Mouse (Mus musculus) heart, embryonic 12.5 days (tissue): ENCODE data around the gene Mzt1. TPM values are rescaled to one million over a fixed set of nuclear protein-coding genes. Genes with fewer than 3 reads are reported as not detected.

Experiments used
- ATAC-seq: fragments of 200-750 bp; cut with Nextera tagmentation; 2 replicates; pipeline ENCODE4 v1.8.0; 2017; ENCODE audit warnings: moderate TSS enrichment, moderate library complexity; ENCODE audit not compliant: insufficient number of reproducible peaks, low FRiP score
- H3K27ac ChIP-seq: fragments of 300-500 bp; sonication (generic); 2 replicates; pipeline ENCODE4 v1.5.1; 2016; ENCODE audit warnings: mild to moderate bottlenecking, moderate library complexity; ENCODE audit not compliant: poor library complexity, severe bottlenecking
- H3K27me3 ChIP-seq: fragments of 300-500 bp; sonication (generic); replicated peaks from 2 replicates; pipeline ENCODE4 v1.6.1; 2016; ENCODE audit warnings: mild to moderate bottlenecking, moderate library complexity
- H3K36me3 ChIP-seq: fragments of 300-500 bp; sonication (generic); 2 replicates; pipeline ENCODE4 v1.6.1; 2016; ENCODE audit warnings: mild to moderate bottlenecking, moderate library complexity
- H3K4me1 ChIP-seq: fragments of 300-500 bp; sonication (generic); replicated peaks from 2 replicates; pipeline ENCODE4 v1.6.1; 2016; ENCODE audit warnings: mild to moderate bottlenecking
- H3K4me2 ChIP-seq: fragments of 300-500 bp; sonication (generic); 2 replicates; pipeline ENCODE4 v1.6.1; 2016; ENCODE audit warnings: mild to moderate bottlenecking, moderate library complexity
- H3K4me3 ChIP-seq: fragments of 300-500 bp; sonication (generic); 2 replicates; pipeline ENCODE4 v1.5.1; 2016; ENCODE audit warnings: mild to moderate bottlenecking
- H3K9ac ChIP-seq: fragments of 300-500 bp; sonication (generic); 2 replicates; pipeline ENCODE4 v1.6.1; 2016; ENCODE audit warnings: mild to moderate bottlenecking, moderate library complexity
- H3K9me3 ChIP-seq: fragments of 300-500 bp; sonication (generic); replicated peaks from 2 replicates; pipeline ENCODE4 v1.6.1; 2016; ENCODE audit warnings: mild to moderate bottlenecking, moderate library complexity
- WGBS: fragments of 180-500 bp; shearing (Covaris S2); methylation state at CpG from one replicate; pipeline ENCODE4 v1.1.7; 2016; 5-methylcytosine and 5-hydroxymethylcytosine counted together
- polyA plus RNA-seq: library from polyadenylated mRNA; unstranded; fragments of >200 nt; fragmentation: Nextera tagmentation; extraction: Ambion mirVana; gene quantifications from 2 replicates; pipeline ENCODE4 v1.2.1, GENCODE M21; 2016

The Mzt1 gene
- 104 and 105 TPM in 2 replicates for polyA plus RNA-seq

- under 1% methylated on average over 79 of the region's 81 CpGs for WGBS
- ATAC-seq: peak; percentile 96
- Histone ChIP-seq H3K27ac (peak within 1 kb of the TSS; percentile 94), H3K4me1 (peaks cover 38% of the 10 kb centered on the region), H3K9ac (peak within 1 kb of the TSS; percentile 95), H3K36me3 (peaks cover 11% of the 10 kb centered on the region), H3K9me3 (no peaks in the 10 kb centered on the region), H3K4me3 (peak within 1 kb of the TSS; percentile 89), H3K4me2 (peak within 1 kb of the TSS; percentile 84), H3K27me3 (no peaks in the 10 kb centered on the region)
Observed at GRCm38 (mm10) chr14:99046031-99046781, at the start of gene Mzt1, which contains the start of gene Bora. Gene Mzt1, minus strand, starts transcription at chr14:99046134. Gene Bora, plus strand, starts transcription at chr14:99046222.

- peaks cover 66% of the 10 kb centered on the region for H3K36me3 ChIP-seq
- no peaks in the 10 kb centered on the region for H3K27me3 ChIP-seq
- H3K4me1 ChIP-seq: peaks cover 9% of the 10 kb centered on the region
- no peak overlapping the region for H3K27ac ChIP-seq
- 92% methylated on average over 7 of the region's 7 CpGs for WGBS
- no peak overlapping the region for H3K4me2 ChIP-seq
- no peaks in the 10 kb centered on the region for H3K9me3 ChIP-seq
- no peak overlapping the region for H3K9ac ChIP-seq
- no peak overlapping the region for H3K4me3 ChIP-seq
- no peak for ATAC-seq
Observed at GRCm38 (mm10) chr14:99088947-99089346, 43.0 kb upstream of the Mzt1 start.

GRCm38 (mm10) chr14:99071146-99071545, 25.2 kb upstream of the Mzt1 start:
- Histone ChIP-seq H3K4me1 (no peaks in the 10 kb centered on the region), H3K27me3 (no peaks in the 10 kb centered on the region), H3K27ac (no peak overlapping the region), H3K4me2 (no peak overlapping the region), H3K9ac (no peak overlapping the region), H3K36me3 (peaks cover 61% of the 10 kb centered on the region), H3K9me3 (no peaks in the 10 kb centered on the region), H3K4me3 (no peak overlapping the region)
- WGBS: 89% methylated on average over 4 of the region's 4 CpGs
- no peak for ATAC-seq

GRCm38 (mm10) chr14:99063091-99063490, 17.2 kb upstream of the Mzt1 start:
- H3K27me3 ChIP-seq: no peaks in the 10 kb centered on the region
- peaks cover 57% of the 10 kb centered on the region for H3K36me3 ChIP-seq
- H3K4me1 ChIP-seq: no peaks in the 10 kb centered on the region
- no peak for ATAC-seq
- H3K9ac ChIP-seq: no peak overlapping the region
- H3K4me2 ChIP-seq: no peak overlapping the region
- H3K4me3 ChIP-seq: no peak overlapping the region
- H3K9me3 ChIP-seq: no peaks in the 10 kb centered on the region
- WGBS: 93% methylated on average over 2 of the region's 2 CpGs
- H3K27ac ChIP-seq: no peak overlapping the region

- H3K9me3 ChIP-seq: no peaks in the 10 kb centered on the region
- H3K36me3 ChIP-seq: peaks cover 59% of the 10 kb centered on the region
- no peak overlapping the region for H3K27ac ChIP-seq
- no peaks in the 10 kb centered on the region for H3K27me3 ChIP-seq
- no peak overlapping the region for H3K4me2 ChIP-seq
- no peaks in the 10 kb centered on the region for H3K4me1 ChIP-seq
- H3K9ac ChIP-seq: no peak overlapping the region
- WGBS: 92% methylated on average over 12 of the region's 12 CpGs
- H3K4me3 ChIP-seq: no peak overlapping the region
- no peak for ATAC-seq
Observed at GRCm38 (mm10) chr14:99060616-99061015, 14.7 kb upstream of the Mzt1 start.

GRCm38 (mm10) chr14:99058959-99059586, 13.1 kb upstream of the Mzt1 start:
- ATAC-seq: peak; percentile 51; the same call in 1 of the 2 replicates
- H3K9me3 ChIP-seq: no peaks in the 10 kb centered on the region
- H3K9ac ChIP-seq: no peak overlapping the region
- H3K36me3 ChIP-seq: peaks cover 53% of the 10 kb centered on the region
- 77% methylated on average over 7 of the region's 7 CpGs for WGBS
- no peaks in the 10 kb centered on the region for H3K4me1 ChIP-seq
- H3K4me3 ChIP-seq: no peak overlapping the region
- H3K27ac ChIP-seq: no peak overlapping the region
- no peak overlapping the region for H3K4me2 ChIP-seq
- H3K27me3 ChIP-seq: no peaks in the 10 kb centered on the region

- H3K4me2 ChIP-seq: peak overlapping the region; percentile 84
- H3K9ac ChIP-seq: peak overlapping the region; percentile 83
- peak overlapping the region; percentile 89 for H3K4me3 ChIP-seq
- H3K36me3 ChIP-seq: peaks cover 13% of the 10 kb centered on the region
- H3K27ac ChIP-seq: peak overlapping the region; percentile 67
- no peak for ATAC-seq
- no peaks in the 10 kb centered on the region for H3K27me3 ChIP-seq
- under 1% methylated on average over 15 of the region's 15 CpGs for WGBS
- peaks cover 32% of the 10 kb centered on the region for H3K4me1 ChIP-seq
- H3K9me3 ChIP-seq: no peaks in the 10 kb centered on the region
Observed at GRCm38 (mm10) chr14:99046782-99047181, 848 bp upstream of the Mzt1 start.

- Histone ChIP-seq H3K27me3 (no peaks in the 10 kb centered on the region), H3K4me1 (peaks cover 42% of the 10 kb centered on the region), H3K27ac (peak overlapping the region; percentile 94), H3K9me3 (no peaks in the 10 kb centered on the region), H3K36me3 (peaks cover 6% of the 10 kb centered on the region), H3K4me2 (peak overlapping the region; percentile 80), H3K4me3 (peak overlapping the region; percentile 89), H3K9ac (peak overlapping the region; percentile 95)
- WGBS: under 1% methylated on average over 68 of the region's 70 CpGs
- peak; percentile 31; the same call in 1 of the 2 replicates for ATAC-seq
Observed at GRCm38 (mm10) chr14:99045378-99046030, 430 bp downstream of the Mzt1 start.

- H3K9ac ChIP-seq: peak overlapping the region; percentile 95
- peak overlapping the region; percentile 89 for H3K4me3 ChIP-seq
- H3K4me2 ChIP-seq: peak overlapping the region; percentile 80
- 7% methylated on average over 5 of the region's 5 CpGs for WGBS
- H3K27me3 ChIP-seq: no peaks in the 10 kb centered on the region
- no peak for ATAC-seq
- peaks cover 42% of the 10 kb centered on the region for H3K4me1 ChIP-seq
- no peak overlapping the region; the same call in 1 of the 2 replicates for H3K27ac ChIP-seq
- H3K36me3 ChIP-seq: 0 out of 2 replicates have a peak, but pooled peaks cover 2% of the 10 kb centered on the region
- no peaks in the 10 kb centered on the region for H3K9me3 ChIP-seq
Observed at GRCm38 (mm10) chr14:99044718-99045117, 1.2 kb downstream of the Mzt1 start.

GRCm38 (mm10) chr14:99044096-99044495, 1.8 kb downstream of the Mzt1 start:
- peaks cover 42% of the 10 kb centered on the region for H3K4me1 ChIP-seq
- no peaks in the 10 kb centered on the region for H3K9me3 ChIP-seq
- H3K9ac ChIP-seq: peak overlapping the region; percentile 19
- H3K36me3 ChIP-seq: peaks cover 7% of the 10 kb centered on the region
- H3K4me2 ChIP-seq: peak overlapping the region; percentile 80
- no peak for ATAC-seq
- no peaks in the 10 kb centered on the region for H3K27me3 ChIP-seq
- H3K27ac ChIP-seq: no peak overlapping the region
- H3K4me3 ChIP-seq: peak overlapping the region; percentile 89
- 43% methylated on average over 10 of the region's 10 CpGs for WGBS

GRCm38 (mm10) chr14:99043499-99043898, 2.4 kb downstream of the Mzt1 start:
- H3K9ac ChIP-seq: peak overlapping the region; percentile 19
- H3K36me3 ChIP-seq: peaks cover 11% of the 10 kb centered on the region
- H3K27ac ChIP-seq: no peak overlapping the region
- peak overlapping the region; percentile 80 for H3K4me2 ChIP-seq
- H3K4me1 ChIP-seq: peaks cover 36% of the 10 kb centered on the region
- no peaks in the 10 kb centered on the region for H3K9me3 ChIP-seq
- no peak for ATAC-seq
- H3K4me3 ChIP-seq: 0 out of 2 replicates have a peak overlapping the region, but pooled peaks have one; percentile 89
- H3K27me3 ChIP-seq: no peaks in the 10 kb centered on the region
- WGBS: 37% methylated on average over 1 of the region's 1 CpGs
